Mouse (Mus musculus): Measurements from ENCODE around the gene Tmc4. TPM values are rescaled to one million over a fixed set of nuclear protein-coding genes. Genes with fewer than 3 reads are reported as not detected.
"Not testable (repeated sequence)": the region's sequence is repeated elsewhere in the genome, so short reads cannot be mapped to it uniquely, and the experiment has no call there.

Tmc4 gene
- polyA plus RNA-seq (2011; ENCODE audit: insufficient read depth, insufficient read length, low read depth, missing spikeins): 15.9 and 16.4 TPM in 2 replicates

GRCm38 (mm10) chr7:3677342-3677741 is at the start of gene Tmc4:
Tmc4 (minus strand) TSS chr7:3677553.
- Histone ChIP-seq H3K9me3 (replicated peaks; ENCODE audit: control insufficient read depth, insufficient read depth, low read length, poor library complexity, severe bottlenecking) (no peaks in the 10 kb centered on the region), H3K27me3 (ENCODE audit: control insufficient read depth, insufficient read depth, low read length, poor library complexity, severe bottlenecking) (no peaks in the 10 kb centered on the region), H3K36me3 (ENCODE audit: control insufficient read depth, insufficient read depth, low read length, poor library complexity, severe bottlenecking) (0 out of 2 replicates have a peak, but pooled peaks cover under 1% of the 10 kb centered on the region), H3K4me1 (ENCODE audit: control insufficient read depth, insufficient read depth, low read length) (no peaks in the 10 kb centered on the region), H3K9ac (ENCODE audit: low read depth, poor library complexity, severe bottlenecking) (no peak within 1 kb of the TSS), H3K4me3 (ENCODE audit: low read depth, low read length) (peak within 1 kb of the TSS; percentile 16; the same call in 1 of the 2 replicates), H3K27ac (ENCODE audit: insufficient read depth, low read length) (no peak within 1 kb of the TSS)
- TF ChIP-seq CTCF (IDR thresholded peaks at IDR 0.05; ENCODE audit: low read depth, low read length) (no peak), POLR2A (IDR thresholded peaks at IDR 0.05; ENCODE audit: insufficient read depth, low read length) (no peak), EP300 (IDR thresholded peaks at IDR 0.05; ENCODE audit: insufficient read depth, low read depth, low read length) (no peak)

GRCm38 (mm10) chr7:3725459-3725858 is 48.1 kb upstream of the Tmc4 start:
- not testable (repeated sequence) for H3K36me3 ChIP-seq (ENCODE audit: control insufficient read depth, insufficient read depth, low read length, poor library complexity, severe bottlenecking); H3K4me3 ChIP-seq (ENCODE audit: low read depth, low read length); H3K4me1 ChIP-seq (ENCODE audit: control insufficient read depth, insufficient read depth, low read length); H3K9ac ChIP-seq (ENCODE audit: low read depth, poor library complexity, severe bottlenecking); H3K9me3 ChIP-seq (replicated peaks; ENCODE audit: control insufficient read depth, insufficient read depth, low read length, poor library complexity, severe bottlenecking); H3K27me3 ChIP-seq (ENCODE audit: control insufficient read depth, insufficient read depth, low read length, poor library complexity, severe bottlenecking); H3K27ac ChIP-seq (ENCODE audit: insufficient read depth, low read length)

GRCm38 (mm10) chr7:3720268-3720667 is 42.9 kb upstream of the Tmc4 start, which contains the start of gene Pirb:
Pirb (minus strand) TSS chr7:3720391.
- not testable (repeated sequence) for H3K4me1 ChIP-seq (ENCODE audit: control insufficient read depth, insufficient read depth, low read length); H3K27ac ChIP-seq (ENCODE audit: insufficient read depth, low read length); H3K9me3 ChIP-seq (replicated peaks; ENCODE audit: control insufficient read depth, insufficient read depth, low read length, poor library complexity, severe bottlenecking); H3K27me3 ChIP-seq (ENCODE audit: control insufficient read depth, insufficient read depth, low read length, poor library complexity, severe bottlenecking); H3K4me3 ChIP-seq (ENCODE audit: low read depth, low read length); H3K9ac ChIP-seq (ENCODE audit: low read depth, poor library complexity, severe bottlenecking); H3K36me3 ChIP-seq (ENCODE audit: control insufficient read depth, insufficient read depth, low read length, poor library complexity, severe bottlenecking)

GRCm38 (mm10) chr7:3715249-3715648 is 37.9 kb upstream of the Tmc4 start:
- Histone ChIP-seq H3K9me3 (replicated peaks; ENCODE audit: control insufficient read depth, insufficient read depth, low read length, poor library complexity, severe bottlenecking) (no peaks in the 10 kb centered on the region), H3K4me1 (ENCODE audit: control insufficient read depth, insufficient read depth, low read length) (no peaks in the 10 kb centered on the region), H3K9ac (ENCODE audit: low read depth, poor library complexity, severe bottlenecking) (no peak overlapping the region), H3K27ac (ENCODE audit: insufficient read depth, low read length) (no peak overlapping the region), H3K27me3 (ENCODE audit: control insufficient read depth, insufficient read depth, low read length, poor library complexity, severe bottlenecking) (no peaks in the 10 kb centered on the region), H3K36me3 (ENCODE audit: control insufficient read depth, insufficient read depth, low read length, poor library complexity, severe bottlenecking) (no peaks in the 10 kb centered on the region), H3K4me3 (ENCODE audit: low read depth, low read length) (no peak overlapping the region)
- TF ChIP-seq EP300 (IDR thresholded peaks at IDR 0.05; ENCODE audit: insufficient read depth, low read depth, low read length) (no peak), POLR2A (IDR thresholded peaks at IDR 0.05; ENCODE audit: insufficient read depth, low read length) (no peak), CTCF (IDR thresholded peaks at IDR 0.05; ENCODE audit: low read depth, low read length) (no peak)

GRCm38 (mm10) chr7:3712264-3712942 is 35.0 kb upstream of the Tmc4 start:
- TF ChIP-seq CTCF (IDR thresholded peaks at IDR 0.05; ENCODE audit: low read depth, low read length) (no peak), POLR2A (IDR thresholded peaks at IDR 0.05; ENCODE audit: insufficient read depth, low read length) (no peak), EP300 (IDR thresholded peaks at IDR 0.05; ENCODE audit: insufficient read depth, low read depth, low read length) (no peak)

GRCm38 (mm10) chr7:3709000-3709399 is 31.6 kb upstream of the Tmc4 start:
- no peaks in the 10 kb centered on the region for H3K4me1 ChIP-seq (ENCODE audit: control insufficient read depth, insufficient read depth, low read length)
- no peaks in the 10 kb centered on the region for H3K27me3 ChIP-seq (ENCODE audit: control insufficient read depth, insufficient read depth, low read length, poor library complexity, severe bottlenecking)
- no peak overlapping the region for H3K27ac ChIP-seq (ENCODE audit: insufficient read depth, low read length)
- no peaks in the 10 kb centered on the region for H3K9me3 ChIP-seq (replicated peaks; ENCODE audit: control insufficient read depth, insufficient read depth, low read length, poor library complexity, severe bottlenecking)
- TF ChIP-seq POLR2A (IDR thresholded peaks at IDR 0.05; ENCODE audit: insufficient read depth, low read length): no peak
- peaks cover 41% of the 10 kb centered on the region for H3K36me3 ChIP-seq (ENCODE audit: control insufficient read depth, insufficient read depth, low read length, poor library complexity, severe bottlenecking)
- H3K9ac ChIP-seq (ENCODE audit: low read depth, poor library complexity, severe bottlenecking): no peak overlapping the region
- no peak overlapping the region for H3K4me3 ChIP-seq (ENCODE audit: low read depth, low read length)

More at GRCm38 (mm10) chr7:3712264-3712942, 35.0 kb upstream of the Tmc4 start:
- Histone ChIP-seq H3K9me3 (replicated peaks; ENCODE audit: control insufficient read depth, insufficient read depth, low read length, poor library complexity, severe bottlenecking) (no peaks in the 10 kb centered on the region), H3K36me3 (ENCODE audit: control insufficient read depth, insufficient read depth, low read length, poor library complexity, severe bottlenecking) (peaks cover 9% of the 10 kb centered on the region), H3K27me3 (ENCODE audit: control insufficient read depth, insufficient read depth, low read length, poor library complexity, severe bottlenecking) (no peaks in the 10 kb centered on the region), H3K4me1 (ENCODE audit: control insufficient read depth, insufficient read depth, low read length) (no peaks in the 10 kb centered on the region), H3K9ac (ENCODE audit: low read depth, poor library complexity, severe bottlenecking) (no peak overlapping the region), H3K27ac (ENCODE audit: insufficient read depth, low read length) (no peak overlapping the region), H3K4me3 (ENCODE audit: low read depth, low read length) (no peak overlapping the region)

- H3K4me1 ChIP-seq (ENCODE audit: control insufficient read depth, insufficient read depth, low read length); H3K4me3 ChIP-seq (ENCODE audit: low read depth, low read length); H3K9ac ChIP-seq (ENCODE audit: low read depth, poor library complexity, severe bottlenecking); H3K27ac ChIP-seq (ENCODE audit: insufficient read depth, low read length); H3K27me3 ChIP-seq (ENCODE audit: control insufficient read depth, insufficient read depth, low read length, poor library complexity, severe bottlenecking); H3K9me3 ChIP-seq (replicated peaks; ENCODE audit: control insufficient read depth, insufficient read depth, low read length, poor library complexity, severe bottlenecking): not testable (repeated sequence)
- peaks cover 41% of the 10 kb centered on the region for H3K36me3 ChIP-seq (ENCODE audit: control insufficient read depth, insufficient read depth, low read length, poor library complexity, severe bottlenecking)
These were observed 31.2 kb upstream of the Tmc4 start for GRCm38 (mm10) chr7:3708447-3708980.
